Mouse (Mus musculus) urinary bladder, postnatal 36 days (tissue): ENCODE results near the gene Kif17.

ENCODE experiments used
- DNase-seq, 2 experiments: peaks; one replicate each; pipeline ENCODE4 v3.0.0; 2022; ENCODE audit warnings: low spot score in 2 of 2, mixed read lengths in 1 of 2

Kif17 gene

GRCm38 (mm10) chr4:138259482-138259881, 9.2 kb downstream of the Kif17 start:
- DNase-seq: no peak

- DNase-seq: peak; percentile 75 to 80
These were observed 11.8 kb downstream of the Kif17 start for GRCm38 (mm10) chr4:138261843-138262681.

- no peak for DNase-seq
These were observed 17.6 kb downstream of the Kif17 start for GRCm38 (mm10) chr4:138267869-138268268.

GRCm38 (mm10) chr4:138272011-138272997, 22.1 kb downstream of the Kif17 start:
- DNase-seq: peak in 1 of 2 experiments; percentile 37

GRCm38 (mm10) chr4:138278346-138278745, 28.1 kb downstream of the Kif17 start:
- no peak for DNase-seq

- DNase-seq: peak; percentile 33 to 48
These were observed 32.6 kb downstream of the Kif17 start for GRCm38 (mm10) chr4:138282834-138283233.

- DNase-seq: no peak
These were observed 36.2 kb downstream of the Kif17 start for GRCm38 (mm10) chr4:138286411-138286810.

DNA sequence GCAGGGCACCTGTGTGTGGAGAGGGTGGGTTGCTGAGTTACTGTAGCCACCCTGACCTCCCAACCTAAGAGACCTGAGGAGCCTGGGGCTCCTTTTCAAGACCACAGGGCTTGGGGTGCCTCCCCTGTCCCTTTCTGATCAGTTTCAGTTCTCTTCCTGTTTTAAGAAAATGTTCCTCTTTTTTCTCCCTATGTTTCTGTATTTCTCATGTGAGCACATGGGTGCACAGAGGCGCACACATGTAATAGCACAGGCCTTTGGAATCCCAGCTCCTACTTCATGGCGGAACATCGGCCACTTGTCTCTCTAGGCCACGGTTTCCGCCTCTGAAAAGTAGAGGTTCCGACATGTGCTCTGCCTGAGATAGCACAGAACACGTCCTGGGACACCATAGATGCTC, 38.5 kb downstream of the Kif17 start:
- no peak for DNase-seq

DNA sequence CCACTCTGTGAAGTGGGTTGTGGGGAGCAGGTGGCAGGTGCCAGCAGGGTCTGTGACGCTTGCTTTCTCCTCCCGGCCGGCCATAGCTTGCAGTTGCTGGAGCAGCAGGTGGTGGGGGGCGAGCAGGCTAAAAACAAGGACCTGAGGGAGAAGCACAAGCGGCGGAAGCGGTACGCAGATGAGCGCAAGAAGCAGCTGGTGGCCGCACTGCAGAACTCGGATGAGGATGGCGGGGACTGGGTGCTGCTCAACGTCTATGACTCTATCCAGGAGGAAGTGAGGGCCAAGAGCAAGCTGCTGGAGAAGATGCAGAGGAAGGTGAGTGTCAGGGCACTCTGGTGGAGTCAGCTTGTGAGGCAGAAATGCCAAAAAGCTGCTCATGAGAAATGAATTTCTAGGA, 41.8 kb downstream of the Kif17 start:
- DNase-seq: no peak

DNA sequence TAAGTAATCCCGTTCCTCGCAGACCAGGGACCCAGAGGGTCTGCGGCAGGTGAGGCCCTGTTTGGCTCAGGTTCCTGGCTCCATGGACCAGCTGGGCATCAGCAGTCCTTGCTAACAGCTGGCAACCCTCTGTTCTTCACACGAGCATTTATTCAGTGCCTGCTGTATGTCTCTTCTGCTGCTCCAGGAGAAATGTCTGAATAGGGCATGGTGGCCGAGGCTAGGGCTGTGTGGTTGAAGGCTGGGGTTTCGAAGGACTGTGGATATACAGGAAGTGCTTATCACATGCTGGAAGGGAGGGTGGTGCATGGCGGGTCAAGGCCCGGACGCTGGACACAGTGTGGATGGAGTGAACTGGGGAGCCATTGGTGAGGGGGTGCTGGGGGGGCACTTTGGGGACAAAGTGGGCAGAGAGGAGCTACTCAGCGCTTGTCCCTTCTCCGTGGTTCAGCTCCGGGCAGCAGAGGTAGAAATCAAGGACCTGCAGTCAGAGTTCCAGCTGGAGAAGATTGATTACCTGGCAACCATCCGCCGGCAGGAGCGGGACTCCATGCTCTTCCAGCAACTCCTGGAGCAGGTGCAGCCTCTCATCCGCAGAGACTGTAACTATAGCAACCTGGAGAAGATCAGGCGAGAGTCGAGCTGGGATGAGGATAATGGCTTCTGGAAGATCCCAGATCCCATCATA, 43.2 kb downstream of the Kif17 start:
- no peak for DNase-seq

DNA sequence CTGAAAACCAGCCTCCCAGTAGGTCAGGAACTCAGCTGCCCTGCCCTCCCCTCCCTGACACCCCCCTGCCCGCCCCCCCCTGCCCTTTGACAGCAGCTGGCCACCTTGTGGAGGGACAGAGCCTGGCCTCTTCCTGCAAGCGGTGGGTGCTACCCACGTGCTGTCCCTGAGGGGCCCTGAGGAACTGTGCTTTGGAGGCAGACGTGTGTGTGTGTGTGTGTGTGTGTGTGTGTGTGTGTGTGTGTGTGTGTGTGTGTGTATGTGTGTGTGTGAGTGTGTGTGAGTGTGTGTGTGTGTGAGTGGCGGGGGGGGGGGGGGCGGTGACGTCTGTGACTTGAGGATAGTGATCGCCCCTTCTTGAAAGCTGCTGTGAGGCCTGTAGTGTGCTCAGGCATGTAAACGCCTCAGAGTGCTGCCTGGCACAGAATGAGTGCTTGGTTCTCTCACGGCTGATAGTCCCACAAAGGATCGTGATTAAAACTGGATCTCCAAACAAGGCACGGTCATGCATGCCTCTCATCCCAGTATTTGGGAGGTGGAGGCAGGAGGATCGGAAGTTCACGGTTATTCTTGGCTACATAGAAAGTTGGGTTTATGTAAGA, 43.8 kb downstream of the Kif17 start:
- DNase-seq: no peak

DNA sequence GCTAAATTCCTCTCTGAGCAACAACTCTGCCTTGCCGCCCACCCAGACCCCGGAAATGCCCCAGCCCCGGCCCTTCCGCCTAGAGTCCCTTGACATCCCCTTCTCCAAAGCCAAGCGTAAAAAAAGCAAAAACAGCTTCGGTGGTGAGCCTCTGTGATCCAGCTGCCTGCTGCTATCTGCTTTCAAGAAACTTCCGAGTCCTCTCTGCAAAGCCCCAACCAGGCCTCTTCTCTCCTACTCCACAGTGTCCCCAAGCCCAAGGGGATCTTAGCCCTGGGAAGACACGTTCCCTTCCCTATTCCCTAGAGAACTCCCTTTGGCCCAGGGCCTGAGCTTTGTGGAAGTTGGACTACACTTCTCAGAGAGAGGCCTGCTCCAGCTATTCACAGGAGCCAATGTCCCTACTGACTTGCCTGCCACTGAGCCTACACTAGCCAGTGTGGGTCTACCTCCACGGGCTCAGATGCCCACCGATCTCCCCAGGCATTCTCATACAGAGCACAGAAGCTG, 51.1 kb downstream of the Kif17 start:
- DNase-seq: no peak

DNA sequence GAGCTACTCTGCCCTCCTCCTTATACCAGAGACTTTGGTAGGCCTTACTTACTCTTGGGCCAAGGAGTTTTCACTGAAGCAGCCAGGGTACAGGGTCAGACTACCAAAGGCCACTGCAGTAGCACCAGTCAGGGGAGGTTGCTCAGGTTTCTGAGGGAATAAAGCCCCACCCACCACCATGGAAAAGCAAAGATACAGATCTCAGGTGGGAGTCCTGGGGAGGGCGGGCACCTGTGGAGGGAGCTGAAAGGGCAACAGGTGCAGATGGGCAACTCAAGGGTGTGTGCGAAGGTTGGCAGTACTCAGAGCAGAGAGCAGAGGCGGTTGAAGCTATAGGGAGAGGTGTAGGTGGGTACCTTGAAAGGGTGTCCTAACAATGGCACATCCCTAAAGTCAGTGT, 52.8 kb downstream of the Kif17 start:
- DNase-seq: no peak

DNA sequence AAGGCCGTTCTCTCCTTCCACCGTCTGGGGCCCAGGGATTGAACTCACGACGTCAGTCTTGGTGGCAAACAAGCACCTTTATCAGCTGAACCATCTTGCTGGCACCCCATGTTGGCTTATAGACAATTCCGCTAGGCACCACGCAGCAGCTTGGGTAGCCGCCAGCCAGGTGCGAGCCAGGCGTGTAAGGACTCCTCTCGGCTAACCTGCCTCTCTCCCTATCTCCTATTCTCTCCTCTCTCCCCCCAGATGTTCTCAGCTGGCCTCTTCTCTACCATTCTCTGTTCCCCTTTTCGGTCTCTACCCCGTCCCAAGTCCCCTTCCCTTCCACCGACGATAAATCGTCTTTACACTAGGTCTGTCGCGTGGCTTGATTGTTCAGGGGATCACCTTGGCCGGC, 53.5 kb downstream of the Kif17 start:
- no peak for DNase-seq

DNA sequence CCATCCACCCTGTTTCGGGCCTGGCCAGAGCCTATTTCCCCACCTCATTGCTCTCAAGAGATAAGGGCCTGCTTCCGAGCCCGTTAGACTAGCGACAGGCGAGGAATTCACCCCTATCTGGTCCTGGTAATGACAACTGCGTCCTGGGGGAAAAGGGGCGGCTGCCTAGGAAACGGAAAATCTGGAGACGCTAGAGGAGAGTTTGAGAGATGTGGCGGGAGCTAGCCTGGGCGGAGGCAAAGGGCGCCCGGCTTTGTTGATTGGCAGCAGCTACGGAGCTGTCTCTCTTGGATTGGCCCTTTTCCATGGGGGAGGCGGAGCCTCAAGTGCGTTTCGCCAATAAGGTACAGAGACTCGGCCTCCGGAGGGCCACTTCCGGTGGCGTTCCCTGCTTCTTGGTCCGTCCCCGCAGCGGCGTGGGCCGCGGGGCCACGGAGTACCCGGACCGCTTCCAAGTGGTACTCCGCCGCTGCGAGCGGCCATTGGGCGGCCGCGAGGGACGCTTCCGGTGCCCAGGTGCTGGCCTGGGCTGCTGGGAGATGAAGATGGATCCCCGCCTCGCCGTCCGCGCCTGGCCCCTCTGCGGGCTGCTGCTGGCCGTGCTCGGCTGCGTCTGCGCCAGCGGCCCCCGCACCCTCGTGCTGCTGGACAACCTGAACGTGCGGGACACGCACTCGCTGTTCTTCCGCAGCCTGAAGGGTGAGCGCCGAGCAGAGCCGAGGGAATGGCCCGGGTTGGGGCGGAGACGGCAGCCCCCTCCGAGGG, 54.3 kb downstream of the Kif17 start, which contains the start of gene Ddost:
Gene Ddost (plus strand): TSS at position 391 of the 765 bp plus-strand sequence.
- DNase-seq: peak; percentile 97 to 98

DNA sequence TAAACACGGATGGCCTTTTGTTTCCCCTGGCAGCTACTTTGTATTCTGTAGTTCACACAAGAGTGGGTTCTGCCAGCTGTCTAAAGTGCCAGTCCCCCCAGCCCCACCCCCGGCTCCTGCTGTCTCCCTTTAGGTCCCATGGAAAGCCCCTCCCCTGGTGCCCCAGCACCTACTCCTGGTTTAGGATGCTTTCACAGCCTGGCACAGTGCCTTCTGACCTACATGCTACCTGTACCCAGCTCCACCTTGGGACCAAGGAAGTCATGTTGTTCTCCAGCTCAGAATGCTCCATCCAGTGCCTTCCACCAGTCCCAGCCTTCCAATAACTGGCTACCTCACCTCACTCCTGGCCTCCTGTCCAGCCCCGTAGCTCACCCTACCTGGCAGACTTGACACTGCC, 56.8 kb downstream of the Kif17 start:
- DNase-seq: no peak

DNA sequence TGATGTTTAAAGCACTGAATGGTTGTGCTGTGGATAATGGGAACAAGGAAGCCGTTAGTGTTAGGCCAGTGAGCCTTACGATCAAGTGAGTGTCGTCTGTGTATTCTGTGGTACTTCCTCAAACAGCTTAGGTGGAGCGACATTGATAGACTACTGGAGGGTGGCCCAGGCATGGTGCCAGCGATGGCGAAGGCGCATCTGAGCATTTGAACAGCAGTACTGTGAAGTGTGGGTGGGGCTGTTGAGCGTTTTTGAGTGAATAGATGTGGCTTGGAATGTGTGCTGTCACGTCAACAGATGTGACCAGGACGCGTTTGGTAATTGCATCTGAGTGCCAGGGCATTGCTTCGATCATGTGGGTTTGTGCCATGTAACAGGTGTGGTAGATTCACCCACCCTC, 57.5 kb downstream of the Kif17 start:
- no peak for DNase-seq

DNA sequence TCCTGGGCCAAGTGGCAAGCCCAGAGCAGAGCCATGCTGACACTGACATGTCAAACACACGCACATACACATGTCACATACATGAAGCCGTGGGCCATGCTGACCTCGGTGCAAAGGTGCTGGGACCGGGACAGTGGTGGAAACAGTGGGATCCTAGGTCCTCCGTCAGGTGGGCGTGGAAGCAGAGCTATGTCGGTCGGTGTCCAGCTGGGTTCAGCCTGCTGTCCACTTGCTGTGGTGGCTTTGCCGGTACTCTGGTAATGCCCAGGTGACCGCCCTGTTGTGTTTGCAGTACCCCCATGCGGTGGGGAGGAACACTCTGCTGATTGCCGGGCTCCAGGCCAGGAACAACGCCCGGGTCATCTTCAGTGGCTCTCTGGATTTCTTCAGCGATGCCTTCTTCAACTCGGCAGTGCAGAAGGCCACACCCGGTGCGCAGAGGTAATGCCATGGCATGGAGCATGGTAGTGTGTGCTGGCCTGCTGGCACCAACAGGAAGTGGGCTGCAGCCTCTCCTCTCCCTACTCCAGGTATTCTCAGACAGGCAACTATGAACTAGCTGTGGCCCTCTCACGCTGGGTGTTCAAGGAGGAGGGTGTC, 60.2 kb downstream of the Kif17 start:
- no peak for DNase-seq

DNA sequence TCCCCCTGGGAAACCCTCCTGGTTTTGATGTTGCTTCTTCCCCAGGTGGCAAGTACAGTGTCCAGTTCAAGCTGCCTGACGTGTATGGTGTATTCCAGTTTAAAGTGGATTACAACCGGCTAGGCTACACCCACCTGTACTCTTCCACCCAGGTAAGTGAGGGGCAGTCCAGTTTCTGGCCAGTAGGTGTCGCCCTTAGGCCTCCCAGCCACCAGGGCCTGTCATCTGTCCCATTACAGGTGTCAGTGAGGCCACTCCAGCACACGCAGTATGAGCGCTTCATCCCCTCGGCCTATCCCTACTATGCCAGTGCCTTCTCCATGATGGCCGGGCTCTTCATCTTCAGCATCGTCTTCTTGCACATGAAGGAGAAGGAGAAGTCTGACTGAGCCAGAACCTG, 61.4 kb downstream of the Kif17 start:
- DNase-seq: peak in 1 of 2 experiments; percentile 41

DNA sequence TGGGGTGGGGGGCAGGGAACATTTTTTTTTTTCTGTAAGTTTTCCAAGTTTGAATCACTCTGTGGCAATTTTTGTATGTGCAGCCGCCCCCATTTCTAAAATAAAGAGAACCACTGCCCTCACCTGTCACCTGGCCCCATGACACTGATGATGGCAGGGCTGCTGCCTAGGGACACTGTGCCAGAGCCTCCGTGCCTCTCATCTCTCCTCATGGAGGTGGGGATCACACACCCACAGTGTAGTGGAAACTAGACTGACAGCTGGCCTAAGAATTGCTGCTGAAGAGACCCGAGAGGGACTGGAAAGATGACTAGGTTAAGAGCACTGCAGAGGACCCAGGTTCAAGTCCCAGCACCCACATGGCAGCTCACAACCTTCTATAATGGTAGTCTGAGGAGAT, 61.9 kb downstream of the Kif17 start:
- DNase-seq: no peak
